Mouse (Mus musculus) small intestine, adult 2 months (tissue): ENCODE measurements around the gene Speg. TPM values are rescaled to one million over a fixed set of nuclear protein-coding genes. Genes with fewer than 3 reads are reported as not detected.

Experiments used
- H3K27ac ChIP-seq: fragments of 200-500 bp; 2 replicates; pipeline ENCODE4 v1.5.1; 2012; ENCODE audit warnings: low read depth, low read length, control low read depth, inconsistent platforms; ENCODE audit not compliant: insufficient read depth
- H3K27me3 ChIP-seq: fragments of 200-500 bp; 2 replicates; pipeline ENCODE4 v1.6.1; 2012; ENCODE audit warnings: mild to moderate bottlenecking, moderate library complexity, low read length, inconsistent platforms; ENCODE audit not compliant: control insufficient read depth, insufficient read depth
- H3K36me3 ChIP-seq: fragments of 200-500 bp; 2 replicates; pipeline ENCODE4 v1.6.1; 2012; ENCODE audit warnings: mild to moderate bottlenecking, low read length, control low read depth, inconsistent platforms; ENCODE audit not compliant: control insufficient read depth, insufficient read depth
- H3K4me1 ChIP-seq: fragments of 200-500 bp; 2 replicates; pipeline ENCODE4 v1.6.1; 2012; ENCODE audit warnings: low read length, inconsistent platforms, mixed read lengths; ENCODE audit not compliant: control insufficient read depth, insufficient read depth, insufficient read length
- H3K4me3 ChIP-seq: fragments of 200-500 bp; 2 replicates; pipeline ENCODE4 v1.5.1; 2012; ENCODE audit warnings: low read depth, mild to moderate bottlenecking, control low read depth, inconsistent platforms, low read length, moderate library complexity
- CTCF ChIP-seq: fragments of 200-500 bp; IDR thresholded peaks from 2 replicates; pipeline ENCODE4 v1.5.1; 2012; ENCODE audit warnings: low read depth, mild to moderate bottlenecking, control low read depth, inconsistent platforms, low read length, moderate library complexity, mixed read lengths; ENCODE audit not compliant: insufficient replicate concordance, insufficient read length; ENCODE audit errors: extremely low read depth
- POLR2A ChIP-seq: fragments of 200-500 bp; IDR thresholded peaks from 2 replicates; pipeline ENCODE4 v1.6.1; 2012; ENCODE audit warnings: low read depth, mild to moderate bottlenecking, control low read depth, inconsistent platforms, low read length, moderate library complexity
- WGBS: fragments of 180-500 bp; shearing (Covaris S2); methylation state at CpG from one replicate; pipeline ENCODE4 v1.1.7; 2018; 5-methylcytosine and 5-hydroxymethylcytosine counted together
- polyA plus RNA-seq: library from polyadenylated mRNA; depleted of rRNA; stranded (reverse); fragments of >200 nt; gene quantifications from 2 replicates; pipeline ENCODE4 v1.2.3, GENCODE M21; 2012

Gene Speg
- polyA plus RNA-seq, 1 experiment, result 23.2 TPM

GRCm38 (mm10) chr1:75425796-75426471, 50.8 kb downstream of the Speg start:
- H3K4me1 ChIP-seq, result peaks cover 4% of the 10 kb centered on the region; the same call in 1 of the 2 replicates
- TF ChIP-seq POLR2A (no peak), CTCF (peak; percentile 75)
- H3K27me3 ChIP-seq, result peaks cover 25% of the 10 kb centered on the region
- no peaks in the 10 kb centered on the region for H3K36me3 ChIP-seq
- H3K27ac ChIP-seq, result no peak overlapping the region
- WGBS, result 16% methylated on average over 10 of the region's 10 CpGs
- H3K4me3 ChIP-seq, result no peak overlapping the region

GRCm38 (mm10) chr1:75435475-75436328, 60.6 kb downstream of the Speg start, which contains the start of gene Gmppa:
TSS of gene Gmppa (plus strand) at chr1:75435930.
- H3K4me3 ChIP-seq, result peak within 1 kb of the TSS; percentile 83
- peaks cover 8% of the 10 kb centered on the region; the same call in 1 of the 2 replicates for H3K36me3 ChIP-seq
- WGBS, result 6% methylated on average over 28 of the region's 28 CpGs
- H3K27ac ChIP-seq, result no peak within 1 kb of the TSS
- TF ChIP-seq POLR2A (peak; percentile 82; the same call in 1 of the 2 replicates), CTCF (peak; percentile 12; the same call in 1 of the 2 replicates)
- H3K4me1 ChIP-seq, result peaks cover 10% of the 10 kb centered on the region; the same call in 1 of the 2 replicates
- H3K27me3 ChIP-seq, result no peaks in the 10 kb centered on the region

- Histone ChIP-seq H3K4me1 (peaks cover 10% of the 10 kb centered on the region; the same call in 1 of the 2 replicates), H3K27ac (no peak overlapping the region), H3K27me3 (no peaks in the 10 kb centered on the region), H3K36me3 (peaks cover 23% of the 10 kb centered on the region), H3K4me3 (no peak overlapping the region)
- TF ChIP-seq CTCF (no peak), POLR2A (no peak)
- 91% methylated on average over 9 of the region's 9 CpGs for WGBS
These were observed 63.7 kb downstream of the Speg start for GRCm38 (mm10) chr1:75438782-75439181.

- 95% methylated on average over 7 of the region's 7 CpGs for WGBS
These were observed 65.6 kb downstream of the Speg start for GRCm38 (mm10) chr1:75440661-75441060.

GRCm38 (mm10) chr1:75441471-75441996, 66.4 kb downstream of the Speg start:
- peaks cover 8% of the 10 kb centered on the region for H3K27me3 ChIP-seq
- peaks cover 23% of the 10 kb centered on the region for H3K36me3 ChIP-seq
- H3K4me1 ChIP-seq, result peaks cover 8% of the 10 kb centered on the region; the same call in 1 of the 2 replicates
- H3K27ac ChIP-seq, result no peak overlapping the region
- TF ChIP-seq POLR2A (no peak), CTCF (no peak)
- WGBS, result 94% methylated on average over 15 of the region's 15 CpGs
- H3K4me3 ChIP-seq, result no peak overlapping the region

More at GRCm38 (mm10) chr1:75440661-75441060, 65.6 kb downstream of the Speg start:
- H3K36me3 ChIP-seq, result peaks cover 23% of the 10 kb centered on the region
- H3K27me3 ChIP-seq, result peaks cover under 1% of the 10 kb centered on the region; the same call in 1 of the 2 replicates
- TF ChIP-seq POLR2A (no peak), CTCF (no peak)
- peaks cover 8% of the 10 kb centered on the region; the same call in 1 of the 2 replicates for H3K4me1 ChIP-seq
- H3K27ac ChIP-seq, result no peak overlapping the region
- no peak overlapping the region for H3K4me3 ChIP-seq

GRCm38 (mm10) chr1:75442171-75442570, 67.1 kb downstream of the Speg start:
- H3K4me3 ChIP-seq, result no peak overlapping the region
- H3K27me3 ChIP-seq, result peaks cover 14% of the 10 kb centered on the region
- H3K4me1 ChIP-seq, result peaks cover 6% of the 10 kb centered on the region
- no peak for TF ChIP-seq POLR2A
- TF ChIP-seq CTCF, result no peak
- H3K27ac ChIP-seq, result no peak overlapping the region
- H3K36me3 ChIP-seq, result peaks cover 23% of the 10 kb centered on the region
- WGBS, result 90% methylated on average over 9 of the region's 9 CpGs

- Histone ChIP-seq H3K27ac (no peak overlapping the region), H3K36me3 (peaks cover 23% of the 10 kb centered on the region), H3K4me3 (no peak overlapping the region), H3K27me3 (peaks cover 19% of the 10 kb centered on the region), H3K4me1 (peaks cover 7% of the 10 kb centered on the region)
- no peak for TF ChIP-seq CTCF
- WGBS, result 77% methylated on average over 8 of the region's 8 CpGs
These were observed 67.7 kb downstream of the Speg start for GRCm38 (mm10) chr1:75442811-75443210.
